Mouse (Mus musculus): ENCODE data around the gene Wee1.
A peak's percentile ranks its signal among the peaks of the same experiment; 100 is the strongest.
"Not testable (repeated sequence)": the region's sequence is repeated elsewhere in the genome, so short reads cannot be mapped to it uniquely, and the experiment has no call there.

The Wee1 gene

DNA sequence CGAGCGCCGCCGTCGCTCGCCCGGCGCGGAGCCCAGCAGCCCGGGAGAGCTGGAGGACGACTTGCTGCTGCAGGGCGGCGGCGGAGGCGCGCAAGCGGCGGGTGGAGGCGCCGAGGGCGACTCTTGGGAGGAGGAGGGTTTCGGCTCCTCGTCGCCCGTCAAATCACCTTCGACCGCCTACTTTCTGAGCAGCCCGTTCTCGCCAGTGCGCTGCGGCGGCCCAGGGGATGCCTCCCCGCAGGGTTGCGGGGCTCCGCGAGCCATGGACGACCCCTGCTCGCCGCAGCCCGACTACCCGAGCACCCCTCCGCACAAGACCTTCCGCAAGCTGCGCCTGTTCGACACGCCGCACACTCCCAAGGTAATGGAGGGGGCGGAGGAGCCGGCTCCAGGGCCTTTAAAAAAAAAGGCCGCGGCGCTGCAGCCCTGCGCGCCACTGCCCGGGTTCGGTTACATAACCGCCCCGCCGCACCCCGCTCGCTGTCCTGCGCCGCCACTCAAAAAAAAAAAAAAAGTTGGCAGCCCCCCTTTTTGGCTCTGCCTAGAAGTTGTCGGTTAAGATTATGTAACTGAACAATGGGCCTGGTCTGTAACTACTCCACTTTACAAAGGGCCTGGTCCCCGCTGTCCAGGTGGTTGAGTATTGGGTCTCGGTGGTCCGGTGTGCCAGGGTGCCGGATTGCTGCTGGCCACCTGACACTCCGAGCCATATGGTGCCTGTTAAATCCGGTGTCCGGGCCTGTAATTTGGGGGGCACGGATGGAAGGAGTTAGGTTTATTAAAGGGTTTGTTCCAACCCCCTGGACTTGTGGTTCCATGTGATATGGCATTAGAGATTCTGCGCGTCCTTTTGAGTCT, 948 bp downstream of the Wee1 start:
- peak; percentile 41 for DNase-seq (ENCODE audit: low spot score)

GRCm38 (mm10) chr7:110123844-110124555, 2.2 kb downstream of the Wee1 start:
- DNase-seq (ENCODE audit: low spot score): no peak

DNA sequence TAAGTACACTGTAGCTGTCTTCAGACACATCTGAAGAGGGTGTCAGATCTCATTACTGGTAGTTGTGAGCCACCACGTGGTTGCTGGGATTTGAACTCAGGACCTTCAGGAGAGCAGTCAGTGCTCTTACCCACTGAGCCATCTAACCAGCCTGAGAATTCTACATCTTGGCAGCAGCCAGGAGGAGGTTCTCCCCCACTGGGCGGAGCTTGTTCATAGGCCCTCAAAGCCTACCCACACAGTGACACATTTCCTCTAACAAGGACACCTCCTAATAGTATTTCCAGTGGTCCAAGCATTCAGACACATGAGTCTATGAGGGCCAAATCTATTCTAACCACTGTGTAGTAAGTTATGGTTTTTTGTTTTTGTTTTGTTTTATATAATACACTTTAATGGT, 6.7 kb downstream of the Wee1 start:
- no peak for DNase-seq (ENCODE audit: low spot score)

DNA sequence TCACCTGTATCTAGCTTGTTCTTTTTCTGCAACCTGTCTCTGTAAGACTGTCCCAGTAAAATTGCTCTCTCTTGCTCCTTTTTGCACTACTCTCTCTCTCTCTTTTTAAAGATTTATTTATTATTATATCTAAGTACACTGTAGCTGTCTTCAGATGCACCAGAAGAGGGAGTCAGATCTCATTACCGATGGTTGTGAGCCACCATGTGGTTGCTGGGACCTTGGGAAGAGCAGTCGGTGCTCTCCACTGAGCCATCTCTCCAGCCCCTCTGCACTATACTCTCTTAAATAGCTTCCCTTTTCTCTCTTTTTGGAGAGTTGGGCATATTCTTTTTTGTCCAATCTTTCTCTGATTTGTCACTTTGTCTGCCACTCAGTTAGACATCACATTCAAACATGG, 10.4 kb downstream of the Wee1 start:
- DNase-seq (ENCODE audit: low spot score): not testable (repeated sequence)

DNA sequence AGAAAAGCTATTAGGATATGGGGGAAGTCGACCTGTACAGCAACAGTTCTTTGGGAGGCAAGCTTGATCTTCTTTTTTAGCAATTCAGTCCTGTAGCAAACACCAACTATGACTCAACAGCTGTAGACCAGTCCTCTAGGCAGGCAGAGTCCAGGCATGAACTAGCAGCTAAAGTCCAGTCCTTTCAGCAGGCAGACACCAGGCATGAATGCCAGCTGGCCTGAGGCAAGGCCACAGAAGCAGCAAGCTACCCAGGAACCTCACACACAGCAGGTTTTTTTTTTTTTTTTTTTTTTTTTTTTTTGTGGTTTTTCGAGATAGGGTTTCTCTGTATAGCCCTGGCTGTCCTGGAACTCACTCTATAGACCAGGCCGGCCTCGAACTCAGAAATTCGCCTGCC, 12.1 kb downstream of the Wee1 start:
- no peak for DNase-seq (ENCODE audit: low spot score)

DNA sequence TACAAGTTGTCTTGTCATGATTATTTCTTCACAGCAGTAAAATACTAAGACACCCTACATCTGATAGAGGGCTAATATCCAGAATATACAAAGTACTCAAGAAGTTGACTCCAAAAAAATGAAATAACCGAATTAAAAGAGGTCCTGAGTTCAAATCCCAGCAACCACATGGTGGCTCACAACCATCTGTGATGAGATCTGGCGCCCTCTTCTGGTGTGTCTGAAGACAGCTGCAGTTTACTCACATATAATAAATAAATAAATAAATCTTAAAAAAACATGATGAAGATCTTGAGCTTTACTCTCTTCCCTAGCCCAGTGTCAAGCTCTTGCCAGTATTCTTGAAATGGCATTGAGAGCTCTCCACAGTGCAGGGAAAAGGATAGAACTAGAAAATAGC, 16.7 kb downstream of the Wee1 start:
- no peak for DNase-seq (ENCODE audit: low spot score)

DNA sequence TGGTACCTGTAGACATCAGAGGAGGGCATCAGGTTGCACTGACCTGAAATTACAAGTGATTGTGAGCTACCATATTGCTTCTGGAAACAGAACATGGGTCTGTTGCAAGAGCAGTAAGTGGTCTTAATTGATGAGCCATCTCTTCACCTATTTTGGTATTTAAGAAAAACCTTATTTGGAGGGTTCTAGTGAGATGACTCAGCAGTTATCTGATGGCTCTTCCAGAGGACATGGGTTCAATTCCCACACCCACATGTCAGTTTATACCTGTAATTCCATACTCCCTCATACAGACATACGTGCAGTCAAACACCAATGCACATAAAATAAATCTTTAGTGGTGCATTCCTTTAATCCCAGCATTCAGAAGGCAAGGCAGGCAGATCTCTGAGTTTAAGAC, 22.0 kb downstream of the Wee1 start:
- DNase-seq (ENCODE audit: low spot score): no peak

GRCm38 (mm10) chr7:110152891-110153290, 31.0 kb downstream of the Wee1 start:
- DNase-seq (ENCODE audit: low spot score): no peak

GRCm38 (mm10) chr7:110156712-110157260, 34.9 kb downstream of the Wee1 start:
- DNase-seq (ENCODE audit: low spot score): no peak

DNA sequence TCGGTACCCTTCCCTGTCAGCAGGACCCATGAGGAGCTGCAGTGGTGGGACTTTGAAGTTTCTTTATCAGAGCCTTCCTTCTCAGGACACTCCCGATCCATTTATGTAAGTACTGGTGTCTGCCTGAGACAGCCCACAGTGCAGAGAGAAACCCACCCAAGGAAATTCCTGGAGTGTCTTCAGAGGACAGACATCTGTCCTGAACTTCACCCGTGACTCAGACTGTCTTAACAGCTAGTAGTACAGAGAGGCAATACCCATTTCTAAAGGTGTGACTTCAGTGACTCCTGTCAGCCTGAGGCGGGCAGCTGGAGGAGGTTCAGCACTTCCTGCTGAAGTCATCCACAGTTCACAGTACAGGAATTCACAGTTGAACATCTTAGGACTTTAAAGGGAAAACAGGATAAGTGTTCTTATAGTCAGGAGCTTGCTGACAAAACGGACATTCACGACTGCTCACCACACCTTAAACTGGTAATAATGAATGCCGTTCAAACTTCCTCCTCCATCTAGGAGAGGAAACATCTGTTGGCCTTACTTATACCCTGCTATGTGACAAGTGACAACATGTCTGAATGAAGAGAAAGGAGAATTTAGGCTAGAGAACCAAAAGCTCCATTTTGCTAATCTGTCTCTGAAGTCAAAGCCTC, 35.5 kb downstream of the Wee1 start:
- no peak for DNase-seq (ENCODE audit: low spot score)

DNA sequence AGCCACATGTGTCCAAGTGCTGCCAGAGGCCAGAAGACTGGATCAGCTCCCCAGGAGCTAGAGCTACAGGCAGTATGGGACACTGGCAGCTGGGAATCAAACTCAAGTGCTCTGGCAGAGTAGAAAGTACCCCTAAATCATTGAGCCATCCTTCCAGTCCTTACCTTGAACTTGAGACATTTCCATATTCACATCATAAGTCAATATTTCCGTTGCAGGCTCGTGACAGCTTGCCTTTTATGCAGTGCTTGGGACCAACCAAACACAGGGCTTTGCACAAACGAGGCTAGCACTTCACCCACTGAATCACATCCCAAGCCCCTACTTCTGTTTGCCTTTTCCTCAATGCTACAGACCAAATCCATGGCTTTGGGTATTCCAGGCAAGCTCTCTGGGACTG, 36.2 kb downstream of the Wee1 start:
- no peak for DNase-seq (ENCODE audit: low spot score)

GRCm38 (mm10) chr7:110160109-110160508, 38.3 kb downstream of the Wee1 start:
- DNase-seq (ENCODE audit: low spot score): not testable (repeated sequence)

GRCm38 (mm10) chr7:110160601-110161000, 38.8 kb downstream of the Wee1 start:
- DNase-seq (ENCODE audit: low spot score): no peak

DNA sequence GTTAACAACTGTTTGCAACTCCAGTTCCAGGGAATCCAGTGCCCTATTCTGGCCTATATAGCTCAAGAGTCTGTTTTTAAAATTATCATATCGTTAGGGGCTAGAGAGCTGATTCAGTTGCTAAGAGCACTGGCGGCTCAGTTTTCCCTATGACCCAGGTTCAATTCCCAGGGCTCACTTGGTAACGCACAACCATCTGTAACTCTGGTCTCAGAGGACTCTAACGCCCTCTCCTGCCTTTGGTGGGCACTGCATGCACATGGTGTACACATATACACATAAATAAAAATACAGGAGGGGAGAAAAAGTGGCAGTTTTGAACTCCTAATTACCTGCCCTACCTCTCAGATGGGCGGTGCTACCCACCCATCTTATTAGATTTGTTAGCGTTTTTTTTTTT, 41.2 kb downstream of the Wee1 start:
- no peak for DNase-seq (ENCODE audit: low spot score)

DNA sequence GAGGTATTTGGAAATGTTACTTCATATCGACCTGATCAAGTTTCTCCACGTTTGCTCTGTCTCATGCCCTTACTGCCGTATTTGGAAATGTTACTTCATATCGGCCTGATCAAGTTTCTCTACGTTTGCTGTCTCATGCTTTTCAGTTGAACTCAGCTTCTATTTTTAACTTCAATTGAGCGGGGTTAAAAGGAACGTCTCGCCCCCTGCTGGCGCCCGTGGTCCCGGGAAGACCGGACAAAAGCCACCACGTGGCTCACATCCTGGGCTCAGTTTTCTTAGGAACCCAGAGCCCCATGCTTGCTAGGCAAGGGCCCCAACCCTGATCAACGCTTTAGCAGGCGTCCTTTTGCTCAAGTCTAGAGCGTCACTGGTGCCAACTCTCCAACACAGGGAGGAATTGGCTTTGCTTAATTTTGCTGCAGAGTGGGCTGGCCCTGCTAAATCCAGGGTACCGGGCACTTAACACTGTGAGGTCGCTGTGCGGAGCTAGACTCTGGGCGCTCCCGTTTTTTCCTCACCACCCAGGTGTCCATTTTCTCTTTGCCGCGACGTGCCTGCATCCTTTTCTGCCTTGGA, 42.3 kb downstream of the Wee1 start:
- DNase-seq (ENCODE audit: low spot score): peak; percentile 83

- DNase-seq (ENCODE audit: low spot score): peak; percentile 93
These were observed 42.9 kb downstream of the Wee1 start for GRCm38 (mm10) chr7:110164712-110165122.

- no peak for DNase-seq (ENCODE audit: low spot score)
These were observed 44.4 kb downstream of the Wee1 start for GRCm38 (mm10) chr7:110166233-110166632.

DNA sequence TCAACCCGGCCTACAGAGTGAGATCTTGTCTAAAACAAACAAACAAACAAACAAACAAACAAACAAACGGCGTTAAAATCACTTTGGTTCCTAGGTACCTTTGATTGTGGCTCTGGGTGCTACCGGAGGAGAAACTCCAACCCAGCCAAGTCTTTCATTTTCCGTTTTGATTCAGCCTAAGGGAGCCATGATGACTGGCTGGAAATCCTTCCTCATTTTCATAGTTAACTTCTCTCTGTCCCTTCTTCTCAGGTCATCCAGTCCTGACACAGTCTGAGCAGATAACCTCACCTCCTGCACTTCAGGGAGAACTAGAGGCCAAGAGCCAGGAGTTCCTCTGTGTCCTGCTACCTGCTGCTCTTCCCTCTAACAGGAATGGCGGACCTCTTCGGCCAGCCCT, 57.4 kb downstream of the Wee1 start:
- DNase-seq (ENCODE audit: low spot score): no peak

GRCm38 (mm10) chr7:110180613-110181012, 58.8 kb downstream of the Wee1 start:
- no peak for DNase-seq (ENCODE audit: low spot score)

DNA sequence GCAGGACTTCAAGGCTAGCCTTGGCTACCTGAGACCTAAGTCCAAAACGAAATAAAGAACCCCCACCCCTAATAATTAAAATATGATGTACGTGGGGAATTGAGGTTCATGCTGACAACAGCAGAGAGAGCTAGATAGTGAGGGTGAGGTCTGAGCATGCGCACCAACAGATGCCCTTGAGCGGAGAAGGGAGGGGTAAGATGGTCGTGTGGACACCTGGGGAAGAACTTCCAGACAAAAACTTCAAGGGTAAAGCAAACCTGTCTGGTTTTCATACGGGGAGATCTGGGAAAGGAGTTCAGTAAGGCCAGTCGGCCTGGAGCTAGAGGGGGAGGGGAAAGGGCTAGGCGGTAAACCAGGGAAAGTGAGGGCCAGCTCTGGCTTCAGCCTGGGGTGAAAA, 59.6 kb downstream of the Wee1 start:
- no peak for DNase-seq (ENCODE audit: low spot score)

DNA sequence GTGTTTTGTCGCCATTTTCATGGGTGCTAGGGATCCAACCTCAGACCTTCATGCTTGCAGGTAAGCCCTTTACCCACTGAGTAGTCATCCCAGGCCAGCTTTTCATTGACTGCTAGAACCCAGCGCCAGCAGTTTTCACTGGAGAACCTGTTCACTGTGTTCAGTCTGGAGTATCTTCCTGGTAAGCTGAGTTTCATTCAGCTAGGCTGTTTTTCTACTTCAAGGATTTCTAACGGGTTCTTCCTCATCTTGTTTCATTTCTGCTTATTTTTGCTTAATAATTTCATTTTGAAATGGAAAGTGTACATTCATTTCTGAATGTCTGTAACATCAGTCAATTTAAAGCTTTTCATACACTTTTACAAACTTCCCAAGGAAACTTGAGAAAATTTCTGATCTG, 62.8 kb downstream of the Wee1 start:
- no peak for DNase-seq (ENCODE audit: low spot score)

GRCm38 (mm10) chr7:110189951-110190350, 68.1 kb downstream of the Wee1 start:
- DNase-seq (ENCODE audit: low spot score): no peak

All from layer of hippocampus, adult 11-12 months (tissue).